Mouse (Mus musculus) heart, embryonic 16.5 days (tissue): ENCODE results near the gene B3gnt4. TPM values are rescaled to one million over a fixed set of nuclear protein-coding genes. Genes with fewer than 3 reads are reported as not detected.
"Not testable (repeated sequence)": the region's sequence is repeated elsewhere in the genome, so short reads cannot be mapped to it uniquely, and the experiment has no call there.

Experiments used
- ATAC-seq: fragments of 200-750 bp; cut with Nextera tagmentation; replicated peaks from 2 replicates; pipeline ENCODE4 v1.8.0; 2017; ENCODE audit warnings: moderate number of reproducible peaks; ENCODE audit not compliant: insufficient read depth, low FRiP score; ENCODE audit errors: extremely low read depth
- H3K27ac ChIP-seq: fragments of 300-500 bp; sonication (generic); 2 replicates; pipeline ENCODE4 v1.5.1; 2014; ENCODE audit warnings: mild to moderate bottlenecking, low read length, control low read depth, moderate library complexity
- H3K27me3 ChIP-seq: fragments of 300-500 bp; sonication (generic); 2 replicates; pipeline ENCODE4 v1.6.1; 2014; ENCODE audit warnings: low read length, mixed read lengths; ENCODE audit not compliant: control insufficient read depth, insufficient read depth
- H3K36me3 ChIP-seq: fragments of 300-500 bp; sonication (generic); 2 replicates; pipeline ENCODE4 v1.6.1; 2014; ENCODE audit not compliant: control insufficient read depth, insufficient read depth
- H3K4me1 ChIP-seq: fragments of 300-500 bp; sonication (generic); 2 replicates; pipeline ENCODE4 v1.6.1; 2014; ENCODE audit warnings: low read length, mixed read lengths; ENCODE audit not compliant: control insufficient read depth, insufficient read depth
- H3K4me2 ChIP-seq: fragments of 300-500 bp; sonication (generic); 2 replicates; pipeline ENCODE4 v1.6.1; 2014; ENCODE audit warnings: low read depth, mild to moderate bottlenecking, control low read depth, low read length
- H3K4me3 ChIP-seq: fragments of 300-500 bp; sonication (generic); 2 replicates; pipeline ENCODE4 v1.5.1; 2014; ENCODE audit warnings: mild to moderate bottlenecking, control low read depth, low read length
- H3K9ac ChIP-seq: fragments of 300-500 bp; sonication (generic); 2 replicates; pipeline ENCODE4 v1.6.1; 2014; ENCODE audit warnings: low read length, control low read depth
- H3K9me3 ChIP-seq: fragments of 300-500 bp; sonication (generic); replicated peaks from 2 replicates; pipeline ENCODE4 v1.6.1; 2016; ENCODE audit warnings: low read length; ENCODE audit not compliant: control insufficient read depth
- WGBS: fragments of 180-500 bp; shearing (Covaris S2); extraction: QIAGEN DNeasy Blood & Tissue Kit; methylation state at CpG from one replicate; pipeline ENCODE4 v1.1.7; 2014; 5-methylcytosine and 5-hydroxymethylcytosine counted together
- polyA plus RNA-seq: library from polyadenylated mRNA; unstranded; fragments of >200 nt; fragmentation: Nextera tagmentation; extraction: Ambion mirVana; gene quantifications from 2 replicates; pipeline ENCODE4 v1.2.1, GENCODE M21; 2015

Gene B3gnt4
- polyA plus RNA-seq, 1 experiment from 2014 or later, result 0.17 TPM

DNA sequence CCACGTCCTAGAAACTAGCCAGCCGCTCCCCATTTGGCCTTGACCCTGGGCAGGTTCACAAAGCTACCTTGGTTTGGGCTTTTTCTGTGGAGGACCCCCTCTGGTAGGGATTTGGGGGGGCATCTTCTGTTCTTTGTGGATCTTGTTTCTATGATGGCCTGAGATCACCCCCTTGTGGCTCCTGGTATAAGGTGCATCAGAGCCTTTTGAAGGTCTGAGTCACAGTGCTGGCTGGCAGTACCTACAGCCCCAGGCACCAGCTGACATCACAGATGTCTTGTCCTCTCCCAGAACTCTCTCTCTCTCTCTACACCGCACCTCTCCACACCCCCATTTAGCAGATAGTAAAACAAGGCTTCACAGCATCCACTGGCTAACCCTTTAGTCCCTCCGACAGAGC is 10.5 kb upstream of the B3gnt4 start:
- H3K9ac ChIP-seq, result no peak overlapping the region
- 40% methylated on average over 4 of the region's 4 CpGs for WGBS
- H3K27ac ChIP-seq, result no peak overlapping the region
- H3K4me3 ChIP-seq, result no peak overlapping the region
- ATAC-seq, result no peak
- H3K9me3 ChIP-seq, result no peaks in the 10 kb centered on the region
- H3K4me2 ChIP-seq, result no peak overlapping the region
- H3K4me1 ChIP-seq, result peaks cover 12% of the 10 kb centered on the region
- H3K36me3 ChIP-seq, result no peaks in the 10 kb centered on the region
- H3K27me3 ChIP-seq, result peaks cover 3% of the 10 kb centered on the region; the same call in 1 of the 2 replicates

DNA sequence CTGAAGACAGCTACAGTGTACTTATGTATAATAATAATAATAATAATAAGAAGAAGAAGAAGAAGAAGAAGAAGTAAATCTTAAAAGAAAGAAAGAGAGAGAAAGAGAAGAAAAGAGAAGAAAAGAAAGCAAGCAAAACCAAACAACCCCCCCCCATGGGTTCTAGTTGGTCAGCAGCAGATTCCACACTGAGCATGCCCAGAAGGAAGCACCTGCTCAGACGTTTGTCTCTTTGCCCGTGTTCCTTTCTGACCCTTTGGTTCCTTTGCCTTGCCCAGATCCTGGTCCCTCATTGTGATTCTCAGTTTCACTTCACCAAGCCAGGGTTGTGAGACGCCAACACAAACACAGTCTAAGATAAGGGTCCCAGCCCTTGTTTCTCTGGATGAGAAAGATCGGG is 8.3 kb upstream of the B3gnt4 start:
- H3K36me3 ChIP-seq, result no peaks in the 10 kb centered on the region
- WGBS, result 54% methylated on average over 4 of the region's 4 CpGs
- H3K4me3 ChIP-seq, result no peak overlapping the region
- H3K9ac ChIP-seq, result no peak overlapping the region
- no peak overlapping the region for H3K27ac ChIP-seq
- no peak for ATAC-seq
- no peaks in the 10 kb centered on the region for H3K9me3 ChIP-seq
- peaks cover 12% of the 10 kb centered on the region for H3K4me1 ChIP-seq
- no peak overlapping the region for H3K4me2 ChIP-seq
- peaks cover 5% of the 10 kb centered on the region for H3K27me3 ChIP-seq

DNA sequence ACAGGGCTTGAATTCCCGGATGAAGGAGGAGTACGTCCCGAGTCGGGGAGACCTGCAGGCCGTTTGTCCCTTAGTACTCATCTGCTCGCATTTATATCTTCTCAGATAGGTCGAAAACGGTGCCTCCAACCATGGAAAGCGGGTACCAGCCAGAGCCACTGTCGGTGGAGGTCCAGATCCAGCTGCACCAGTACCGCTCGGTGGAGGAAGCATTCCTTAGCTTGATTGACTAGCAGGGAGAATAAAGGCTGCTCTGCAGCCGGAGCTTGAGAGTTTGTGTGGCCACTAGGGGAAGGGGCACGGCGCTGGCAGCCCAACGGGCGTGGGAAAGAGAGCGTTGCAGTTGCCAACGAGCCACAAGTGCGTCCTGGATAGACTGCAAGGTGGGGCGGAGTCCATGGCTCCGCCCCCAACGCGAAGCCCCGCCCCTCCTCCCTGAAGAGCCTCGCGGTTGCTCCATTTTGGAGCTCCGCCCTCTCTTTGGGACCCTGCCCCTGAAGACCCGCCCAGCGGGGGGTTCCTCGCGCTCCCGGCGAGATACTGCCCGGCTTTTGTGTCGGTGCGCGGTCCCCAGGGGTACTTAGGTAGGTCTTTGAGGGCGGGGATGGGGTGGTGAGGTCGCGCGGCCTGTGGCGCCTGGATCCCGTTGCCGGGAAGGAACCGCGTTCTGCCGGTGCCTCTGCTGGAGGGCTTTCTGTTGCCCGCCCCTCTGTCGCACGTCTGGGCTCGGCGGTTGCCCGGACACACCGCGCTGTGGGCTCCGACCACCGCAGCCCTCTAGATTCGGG is 2.1 kb upstream of the B3gnt4 start:
- peaks cover 8% of the 10 kb centered on the region for H3K36me3 ChIP-seq
- no peak overlapping the region for H3K27ac ChIP-seq
- under 1% methylated on average over 59 of the region's 59 CpGs for WGBS
- peak overlapping the region; percentile 67 for H3K4me3 ChIP-seq
- no peaks in the 10 kb centered on the region for H3K9me3 ChIP-seq
- ATAC-seq, result peak; percentile 89
- H3K4me1 ChIP-seq, result peaks cover 6% of the 10 kb centered on the region; the same call in 1 of the 2 replicates
- peak overlapping the region; percentile 93 for H3K4me2 ChIP-seq
- H3K9ac ChIP-seq, result peak overlapping the region; percentile 61
- H3K27me3 ChIP-seq, result peaks cover 9% of the 10 kb centered on the region

DNA sequence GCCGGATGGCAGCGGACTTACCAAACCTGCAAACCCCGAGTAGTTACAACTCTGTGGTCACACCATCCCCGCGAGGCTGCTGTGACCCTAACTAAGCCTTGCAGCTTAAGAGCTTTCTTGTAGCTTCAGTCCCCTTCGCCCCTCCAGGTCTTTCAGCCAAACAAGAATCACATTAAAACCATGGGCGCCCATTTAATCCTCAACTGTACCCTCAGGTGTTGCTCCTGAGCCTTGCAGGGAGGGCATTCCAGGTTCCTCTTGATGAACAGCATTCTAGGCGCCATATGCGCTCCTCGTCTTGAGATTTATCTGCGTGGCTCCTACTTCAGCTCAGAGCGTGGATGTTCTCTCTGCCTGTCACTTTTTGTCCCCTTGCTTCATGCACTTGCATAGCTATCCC is 1.3 kb upstream of the B3gnt4 start:
- Histone ChIP-seq H3K9ac (peak overlapping the region; percentile 61; the same call in 1 of the 2 replicates), H3K9me3 (no peaks in the 10 kb centered on the region), H3K4me1 (peaks cover 6% of the 10 kb centered on the region; the same call in 1 of the 2 replicates), H3K4me2 (peak overlapping the region; percentile 93), H3K27me3 (peaks cover 9% of the 10 kb centered on the region), H3K27ac (no peak overlapping the region), H3K4me3 (peak overlapping the region; percentile 67), H3K36me3 (peaks cover 8% of the 10 kb centered on the region)
- WGBS, result 12% methylated on average over 12 of the region's 12 CpGs
- ATAC-seq, result no peak

DNA sequence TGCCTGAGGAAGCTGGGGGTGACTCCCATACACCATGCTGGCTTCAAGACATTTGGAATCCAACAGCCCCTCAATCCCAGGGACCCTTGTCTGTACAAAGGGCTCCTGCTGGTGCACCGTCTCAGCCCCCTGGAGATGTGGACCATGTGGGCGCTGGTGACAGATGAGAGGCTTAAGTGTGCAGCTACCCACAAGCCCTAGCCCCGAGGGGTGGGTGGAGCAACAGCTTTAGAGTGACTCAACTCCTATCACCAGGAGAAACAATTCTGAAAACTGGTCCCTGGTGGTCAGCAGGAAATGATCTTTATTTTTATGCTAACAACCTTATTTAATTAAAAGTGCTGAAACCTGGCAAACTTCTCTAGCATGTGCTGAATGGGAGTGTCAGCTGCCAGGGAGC is 1.2 kb downstream of the B3gnt4 start:
- H3K27ac ChIP-seq, H3K4me1 ChIP-seq, H3K4me3 ChIP-seq, H3K27me3 ChIP-seq, ATAC-seq, H3K9ac ChIP-seq, H3K4me2 ChIP-seq, H3K9me3 ChIP-seq: not testable (repeated sequence)
- peaks cover 14% of the 10 kb centered on the region for H3K36me3 ChIP-seq
- WGBS, result 83% methylated on average over 3 of the region's 3 CpGs

DNA sequence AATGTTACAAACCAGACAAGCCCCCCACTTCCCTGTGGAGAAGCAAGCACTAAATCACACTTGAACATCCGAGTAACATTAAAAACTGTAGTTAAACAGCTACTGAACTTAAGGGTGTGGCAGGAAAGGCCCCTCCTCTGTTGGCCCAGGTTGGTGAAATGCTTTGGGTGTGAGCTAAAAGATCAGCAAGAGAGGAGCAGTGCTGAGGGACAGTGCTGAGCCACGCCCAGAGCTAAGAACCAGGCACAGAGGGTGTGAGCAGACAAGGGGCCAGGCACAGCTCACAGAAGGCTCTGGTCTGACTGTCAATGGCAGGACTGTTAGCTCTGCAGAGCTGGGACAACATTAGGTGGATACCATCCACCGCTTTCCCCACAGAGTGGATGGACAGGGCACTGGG is 1.8 kb downstream of the B3gnt4 start:
- no peak overlapping the region for H3K4me3 ChIP-seq
- H3K4me2 ChIP-seq, result no peak overlapping the region
- H3K9ac ChIP-seq, result no peak overlapping the region
- peaks cover 15% of the 10 kb centered on the region for H3K36me3 ChIP-seq
- H3K4me1 ChIP-seq, result peaks cover 6% of the 10 kb centered on the region; the same call in 1 of the 2 replicates
- no peak overlapping the region for H3K27ac ChIP-seq
- 60% methylated on average over 3 of the region's 3 CpGs for WGBS
- H3K9me3 ChIP-seq, result no peaks in the 10 kb centered on the region
- no peak for ATAC-seq
- peaks cover 6% of the 10 kb centered on the region for H3K27me3 ChIP-seq

DNA sequence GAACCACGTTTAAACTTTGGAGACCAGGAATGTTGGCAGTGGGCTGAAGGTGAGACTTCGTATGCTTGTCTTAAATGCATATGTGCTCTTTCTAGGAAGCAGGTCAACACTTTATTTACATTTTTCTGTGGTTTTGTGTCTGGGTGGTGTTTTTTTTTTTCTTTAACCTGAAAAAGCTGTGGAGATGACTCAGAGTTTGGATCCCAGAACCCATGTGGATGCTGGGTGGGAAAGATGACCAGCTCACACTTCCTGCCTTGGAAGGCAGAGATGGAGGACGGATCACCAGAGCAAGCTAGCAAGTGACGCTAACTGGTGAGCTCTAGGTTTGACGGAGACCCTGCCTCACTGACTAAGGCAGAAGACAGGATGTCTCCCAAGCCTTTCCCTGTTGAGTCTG is 4.6 kb downstream of the B3gnt4 start:
- H3K9ac ChIP-seq, result no peak overlapping the region
- ATAC-seq, result no peak
- no peak overlapping the region for H3K4me3 ChIP-seq
- no peaks in the 10 kb centered on the region for H3K27me3 ChIP-seq
- H3K36me3 ChIP-seq, result peaks cover 21% of the 10 kb centered on the region
- H3K4me1 ChIP-seq, result no peaks in the 10 kb centered on the region
- H3K9me3 ChIP-seq, result no peaks in the 10 kb centered on the region
- H3K4me2 ChIP-seq, result no peak overlapping the region
- H3K27ac ChIP-seq, result no peak overlapping the region
- 84% methylated on average over 5 of the region's 5 CpGs for WGBS

DNA sequence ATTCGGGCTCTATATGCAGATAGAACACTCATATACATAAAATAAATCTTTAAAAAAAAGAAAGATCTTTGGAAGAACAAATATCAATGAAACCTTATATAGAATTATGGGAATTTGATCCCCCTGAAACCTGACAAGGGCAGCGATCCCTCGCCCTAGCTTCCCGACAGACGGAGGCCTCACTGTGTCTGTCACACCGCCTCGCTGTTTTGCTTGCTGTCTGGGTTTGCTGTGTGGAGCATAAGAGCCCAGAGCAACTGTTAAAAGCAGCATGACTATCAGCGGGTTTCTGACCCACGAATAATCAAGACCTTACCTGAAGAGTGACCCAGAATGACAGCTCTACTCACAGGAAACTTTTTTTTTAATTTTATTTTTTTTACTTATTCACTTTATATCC is 10.4 kb downstream of the B3gnt4 start:
- H3K4me3 ChIP-seq, result no peak overlapping the region
- H3K4me1 ChIP-seq, result peaks cover 11% of the 10 kb centered on the region
- no peaks in the 10 kb centered on the region for H3K9me3 ChIP-seq
- 84% methylated on average over 9 of the region's 9 CpGs for WGBS
- no peaks in the 10 kb centered on the region for H3K27me3 ChIP-seq
- peaks cover 13% of the 10 kb centered on the region; the same call in 1 of the 2 replicates for H3K36me3 ChIP-seq
- H3K4me2 ChIP-seq, result no peak overlapping the region
- H3K9ac ChIP-seq, result no peak overlapping the region
- no peak for ATAC-seq
- no peak overlapping the region for H3K27ac ChIP-seq

DNA sequence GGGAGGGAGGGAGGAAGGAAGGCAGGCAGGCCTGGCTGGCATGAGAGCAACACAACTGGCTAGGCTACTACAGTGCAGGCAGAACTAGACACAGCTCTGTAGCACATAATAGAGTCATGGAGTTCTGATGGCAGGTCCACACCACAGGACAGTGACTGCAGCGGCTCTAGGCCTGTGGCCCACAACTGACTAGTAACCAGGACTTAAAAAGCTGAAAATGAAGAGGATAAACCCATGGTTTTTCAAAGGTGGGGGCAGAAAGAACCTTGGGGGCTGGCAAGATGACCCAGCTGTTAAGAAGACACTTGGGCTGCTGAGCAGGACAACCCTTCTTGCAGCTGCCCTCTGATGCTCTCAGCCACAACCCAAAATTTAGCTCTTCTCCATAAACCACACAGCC is 11.4 kb downstream of the B3gnt4 start:
- H3K27me3 ChIP-seq, result no peaks in the 10 kb centered on the region
- H3K27ac ChIP-seq, result no peak overlapping the region
- ATAC-seq, result no peak
- no peak overlapping the region for H3K9ac ChIP-seq
- peaks cover 6% of the 10 kb centered on the region; the same call in 1 of the 2 replicates for H3K36me3 ChIP-seq
- H3K9me3 ChIP-seq, result no peaks in the 10 kb centered on the region
- H3K4me2 ChIP-seq, result no peak overlapping the region
- peaks cover 11% of the 10 kb centered on the region for H3K4me1 ChIP-seq
- H3K4me3 ChIP-seq, result no peak overlapping the region
- WGBS, result 90% methylated on average over 1 of the region's 1 CpGs
